Mouse (Mus musculus) gastrocnemius, adult 2 months (tissue): ENCODE data around the gene Cox16. TPM values are rescaled to one million over a fixed set of nuclear protein-coding genes. Genes with fewer than 3 reads are reported as not detected.

Experiments used
- DNase-seq: peaks from one replicate; pipeline ENCODE4 v3.0.0; 2022
- H3K27ac ChIP-seq: fragments of 200-600 bp; 2 replicates; pipeline ENCODE4 v1.8.1; 2022; ENCODE audit warnings: mild to moderate bottlenecking
- H3K4me3 ChIP-seq: fragments of 200-600 bp; 2 replicates; pipeline ENCODE4 v1.8.1; 2022; ENCODE audit warnings: mild to moderate bottlenecking, moderate library complexity
- CTCF ChIP-seq: fragments of 200-600 bp; IDR thresholded peaks from 2 replicates; pipeline ENCODE4 v1.8.1; 2022; ENCODE audit warnings: antibody characterized with exemption, mild to moderate bottlenecking, moderate library complexity
- intact Hi-C: fragments of 180-260 bp; cut with DNase I; formaldehyde crosslinking; loops from one replicate; pipeline ENCODE4 v1.15.1; 2025
- total RNA-seq, 2 experiments: library from RNA; stranded (reverse); gene quantifications; 2 replicates each; pipeline ENCODE4 v1.2.3; 2021

Gene Cox16
- total RNA-seq, 2 experiments from 2014 or later = 78.1 to 89.0 TPM

- H3K4me3 ChIP-seq = no peak overlapping the region
- no peak for TF ChIP-seq CTCF
- DNase-seq = no peak
- intact Hi-C loops = no loop called here
- no peak overlapping the region for H3K27ac ChIP-seq
Observed at GRCm38 (mm10) chr12:81315953-81316352, 169.0 kb downstream of the Cox16 start.

Other genes starting within 250 kb of the Cox16 start
- 10 to 100 TPM; 23.6 to 26.1 TPM for gene Slc8a3, start 151.9 kb downstream of the Cox16 start, total RNA-seq
- 1 to 10 TPM in 1 of 2 experiments, under 1 TPM in 1; 0.95 to 1.1 TPM for gene Gm4787, start 105.7 kb downstream of the Cox16 start, total RNA-seq
- gene Adam4, start 63.2 kb downstream of the Cox16 start, total RNA-seq = 1 to 10 TPM; 1.0 to 1.6 TPM
- gene Gm20498, start 47.8 kb upstream of the Cox16 start, total RNA-seq = 10 to 100 TPM; 38.2 to 45.9 TPM
- 10 to 100 TPM; 36.2 to 43.6 TPM for gene Synj2bp, start 47.8 kb upstream of the Cox16 start, total RNA-seq
- not detected for gene Adam21, start 83.3 kb upstream of the Cox16 start, total RNA-seq
- 10 to 100 TPM; 11.9 to 13.2 TPM for gene Med6, start 109.9 kb upstream of the Cox16 start, total RNA-seq
- gene Ttc9, start 146.1 kb upstream of the Cox16 start, total RNA-seq = 1 to 10 TPM; 5.1 to 9.5 TPM